Mouse (Mus musculus): ENCODE measurements around the gene Hs1bp3.

Gene Hs1bp3

DNA sequence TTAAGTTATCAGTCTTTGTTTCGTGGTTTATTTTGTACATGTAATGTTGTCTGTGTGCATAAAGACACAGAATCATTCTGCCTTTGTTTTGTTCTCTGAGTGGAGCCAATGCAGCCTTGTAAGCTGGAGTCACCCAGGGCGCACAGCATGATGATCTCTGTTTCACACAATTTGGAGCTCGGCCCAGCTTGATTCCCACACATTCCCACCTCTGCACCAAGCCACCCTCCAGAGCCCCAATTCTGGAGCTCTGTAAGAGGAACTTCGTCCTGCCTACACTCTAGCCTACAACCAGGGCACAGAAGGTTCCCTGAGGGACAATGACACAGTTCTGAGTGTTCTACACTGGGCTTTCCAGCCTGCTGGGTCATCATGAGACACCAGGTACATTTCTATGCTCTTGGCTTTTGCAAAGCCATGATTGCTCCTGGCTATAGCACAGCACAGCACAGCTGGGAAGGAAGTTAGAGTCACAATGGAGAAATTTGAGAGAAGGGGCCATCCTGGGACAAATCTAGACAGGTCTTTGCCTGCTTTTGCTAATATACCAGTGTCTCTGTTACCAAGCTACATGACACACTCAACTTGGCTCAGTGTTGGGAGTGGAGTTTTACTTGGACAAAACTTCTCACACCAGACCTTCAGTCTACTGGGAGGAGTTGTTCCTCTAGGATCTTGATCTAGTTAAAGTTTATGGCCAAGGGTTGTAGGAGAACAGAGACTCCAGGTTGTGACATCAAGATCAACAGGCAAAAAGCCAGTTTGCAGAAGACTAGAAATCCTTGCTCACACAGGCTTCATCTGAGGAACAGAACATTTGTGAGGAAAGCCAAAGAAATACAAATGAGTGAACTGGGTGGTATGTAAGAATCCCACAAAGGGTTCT lies 75.5 kb downstream of the Hs1bp3 start:
- no peak for DNase-seq (ENCODE audit: inconsistent age in 2 of 2, low spot score in 1 of 2)

DNA sequence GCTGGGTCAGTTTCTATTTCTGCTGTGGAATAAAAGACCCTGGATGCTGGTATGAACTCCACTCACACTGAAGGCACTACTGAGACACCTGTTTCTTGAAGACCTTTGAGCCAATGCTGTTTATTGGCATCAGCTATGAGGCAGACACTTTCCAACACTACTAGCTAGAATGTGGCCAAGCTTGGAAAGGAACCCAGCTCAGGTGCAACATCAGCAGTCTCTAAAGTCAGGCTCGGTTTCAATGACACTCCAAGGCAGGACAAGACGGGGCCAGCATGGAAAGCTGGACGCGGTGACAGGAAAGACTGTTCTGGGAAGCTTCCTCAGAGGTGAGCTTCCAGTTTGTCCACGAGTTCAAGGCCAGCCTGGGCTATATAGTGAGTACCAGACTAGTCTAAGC lies 80.0 kb downstream of the Hs1bp3 start:
- DNase-seq (ENCODE audit: inconsistent age in 2 of 2, low spot score in 1 of 2), result peak in 1 of 2 experiments; percentile 46

All from adrenal gland, adult (tissue).